Mouse (Mus musculus) neural tube, embryonic 10.5 days (tissue): ENCODE data around the gene Gm3952.
A peak's percentile ranks its signal among the peaks of the same experiment; 100 is the strongest.

Experiments used
- DNase-seq: peaks from one replicate; pipeline ENCODE4 v3.0.0-alpha.2; 2017; ENCODE audit warnings: low spot score; ENCODE audit errors: extremely low spot score

The Gm3952 gene

DNA sequence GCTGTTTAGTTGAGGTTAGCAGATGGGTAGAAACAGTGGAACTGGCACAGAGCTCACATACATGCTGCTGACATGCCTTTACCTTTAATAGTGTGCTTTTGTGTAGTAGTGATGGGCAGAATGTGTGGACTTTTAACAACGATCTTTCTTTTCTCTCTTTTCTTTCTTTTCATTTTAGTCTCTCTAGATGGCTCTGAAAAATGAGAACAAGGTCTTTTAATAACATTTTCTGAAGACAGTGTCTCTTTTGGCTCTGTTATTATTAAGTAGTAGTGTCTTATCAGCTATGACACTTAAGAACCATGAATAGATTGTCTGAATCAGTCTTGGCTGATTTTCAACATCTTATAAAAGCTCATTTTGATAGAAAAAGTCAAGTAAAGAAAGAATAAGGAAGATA is at the start of gene Gm3952:
Gene Gm3952 (minus strand): TSS at position 101 of the 400 bp plus-strand sequence.
- no peak for DNase-seq

DNA sequence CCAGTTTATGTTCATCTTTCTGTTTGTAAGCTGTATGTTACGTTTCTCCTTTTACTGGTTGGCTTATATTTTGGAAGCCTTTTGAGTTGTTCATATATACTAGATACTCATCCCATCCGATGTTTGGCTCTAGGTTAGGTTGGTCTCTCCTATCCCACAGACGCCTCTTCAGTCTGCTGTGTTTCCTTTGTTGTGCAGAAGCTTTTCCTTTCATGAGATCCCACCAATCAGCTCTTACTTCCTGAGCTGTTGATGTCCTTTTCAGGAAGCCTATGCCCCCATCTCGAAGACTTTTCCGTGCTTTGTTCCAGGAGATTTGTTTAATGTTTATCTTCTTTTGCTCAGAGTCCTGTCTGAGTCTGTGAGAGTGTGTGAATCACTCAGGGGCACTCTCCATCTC is 45.3 kb upstream of the Gm3952 start:
- DNase-seq = no peak

DNA sequence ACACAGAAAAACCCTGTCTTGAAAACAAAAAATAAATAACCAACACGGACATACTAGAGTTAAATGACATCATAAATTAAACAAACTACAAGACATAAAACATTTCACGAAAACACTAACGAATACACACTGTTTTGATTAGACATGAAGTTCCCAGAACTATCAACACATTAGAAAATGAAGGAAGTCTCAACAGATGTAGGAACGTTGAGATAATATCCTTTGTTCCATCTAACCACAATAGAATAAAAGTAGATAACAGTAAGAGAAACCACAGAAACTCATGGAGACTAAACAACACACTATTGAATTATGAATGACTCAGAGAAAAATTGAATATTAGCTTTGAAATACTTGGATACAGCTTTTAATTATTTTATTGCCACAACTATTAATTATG is 14.0 kb upstream of the Gm3952 start:
- no peak for DNase-seq

DNA sequence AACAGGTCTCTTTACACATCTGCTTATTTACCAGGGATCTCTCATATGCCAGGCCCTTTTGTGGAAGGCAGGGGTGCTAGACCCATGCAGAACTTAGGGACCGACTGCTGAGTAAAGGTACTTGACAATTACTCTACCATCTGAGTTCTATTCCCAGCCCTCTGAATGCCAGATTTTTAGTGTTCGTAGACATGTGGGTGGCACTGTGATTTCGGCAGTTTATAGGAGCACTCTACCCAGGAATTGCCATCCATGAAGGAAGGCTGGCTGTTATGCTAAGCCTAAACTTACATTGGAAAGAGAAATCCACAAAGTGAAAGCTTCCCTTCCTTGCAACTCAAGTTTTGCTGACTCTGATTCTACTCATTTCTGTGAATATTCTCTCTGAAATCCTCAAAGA is 62.8 kb downstream of the Gm3952 start:
- no peak for DNase-seq

DNA sequence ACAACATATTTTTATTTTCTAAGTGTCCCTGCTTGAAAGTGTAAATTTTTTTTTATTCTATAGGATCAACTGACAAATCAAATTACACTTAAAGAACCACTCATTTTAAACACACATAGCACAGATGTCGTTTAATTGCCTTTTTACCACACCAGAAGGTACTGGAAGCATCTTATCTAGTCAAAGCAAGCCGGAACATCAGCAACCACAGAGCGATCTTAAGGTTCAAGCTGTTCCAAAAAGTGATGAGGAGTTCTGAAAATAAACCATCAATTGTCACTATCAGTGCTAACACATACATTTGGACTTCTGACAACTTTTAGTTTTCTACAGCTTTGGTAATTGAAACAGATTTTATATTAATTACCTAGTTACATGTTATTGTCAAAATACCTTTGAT is 64.4 kb downstream of the Gm3952 start:
- no peak for DNase-seq

DNA sequence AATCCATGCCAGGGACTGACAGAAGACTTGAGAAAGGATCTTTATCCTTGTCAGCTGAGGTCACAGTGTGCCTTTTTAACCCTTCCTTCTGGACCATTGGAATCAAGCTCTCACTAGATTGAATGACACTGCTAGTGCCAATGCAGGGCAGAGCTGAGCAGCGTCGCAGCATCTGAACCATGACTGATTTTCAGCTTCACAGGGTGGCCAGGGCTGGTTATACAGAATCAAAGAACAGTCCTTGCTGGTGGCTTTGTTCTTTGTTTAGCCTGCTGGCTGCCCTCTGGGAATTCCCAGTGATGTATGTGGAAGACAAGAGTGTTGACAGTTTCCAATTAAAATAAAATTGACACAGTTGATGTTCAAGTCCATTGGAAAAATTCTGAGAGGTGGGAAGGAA is 66.2 kb downstream of the Gm3952 start:
- no peak for DNase-seq

DNA sequence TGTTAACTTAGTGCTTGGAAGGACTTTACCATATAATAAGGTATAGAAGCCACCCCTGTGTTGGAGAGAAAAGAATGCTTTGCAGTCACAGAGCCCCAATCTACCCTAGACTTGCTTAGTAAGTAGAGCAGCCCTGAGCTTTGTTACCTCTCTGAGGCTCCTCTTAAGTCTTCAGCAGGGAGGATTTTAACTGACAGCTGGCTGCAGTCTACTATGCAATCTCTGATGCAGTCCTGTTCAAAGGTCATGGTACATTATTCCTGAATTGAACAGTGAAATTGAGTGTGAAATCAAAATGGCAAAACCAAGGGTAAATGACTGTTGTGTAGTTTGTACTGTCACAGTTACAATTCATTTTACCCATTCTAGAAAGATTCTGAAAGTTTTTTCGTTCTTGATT is 71.3 kb downstream of the Gm3952 start:
- no peak for DNase-seq

DNA sequence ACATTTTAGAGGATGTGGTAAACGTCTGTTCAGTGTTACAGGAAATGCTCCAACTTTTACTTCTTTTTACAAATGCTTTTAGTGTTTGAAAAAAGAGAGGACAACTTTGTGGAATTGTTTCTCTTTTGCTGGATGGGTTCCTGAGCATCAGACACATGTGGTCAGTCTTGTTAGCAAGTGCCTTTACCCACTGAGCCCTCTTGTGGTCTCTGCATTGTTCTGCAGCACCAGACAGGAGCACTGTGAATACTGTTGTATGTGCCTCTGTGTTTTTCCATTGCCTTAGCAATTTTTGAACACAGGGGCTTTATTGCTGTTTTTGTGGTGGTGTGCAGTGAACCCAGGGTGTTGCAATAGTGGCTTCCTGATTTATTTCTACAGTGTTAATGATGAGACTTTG is 73.7 kb downstream of the Gm3952 start:
- no peak for DNase-seq

DNA sequence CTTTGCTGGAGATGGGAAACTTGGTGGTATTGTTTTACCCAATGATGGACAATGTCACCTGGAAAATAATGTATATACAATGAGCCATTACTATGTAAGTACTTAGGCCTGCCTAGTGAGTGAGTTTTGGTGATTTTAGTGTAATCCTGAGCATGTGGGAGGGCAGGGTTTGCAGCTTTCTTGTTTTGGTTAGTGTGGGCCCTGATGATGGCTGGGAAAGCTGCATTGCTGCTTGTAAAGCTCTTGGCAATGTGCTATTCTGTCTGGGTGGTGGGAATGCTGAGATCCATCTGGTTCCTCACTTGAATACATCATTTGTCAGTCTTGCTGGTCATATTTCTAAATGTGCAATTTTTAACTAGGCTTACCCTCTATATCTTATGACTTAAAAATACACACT is 82.3 kb downstream of the Gm3952 start:
- no peak for DNase-seq

DNA sequence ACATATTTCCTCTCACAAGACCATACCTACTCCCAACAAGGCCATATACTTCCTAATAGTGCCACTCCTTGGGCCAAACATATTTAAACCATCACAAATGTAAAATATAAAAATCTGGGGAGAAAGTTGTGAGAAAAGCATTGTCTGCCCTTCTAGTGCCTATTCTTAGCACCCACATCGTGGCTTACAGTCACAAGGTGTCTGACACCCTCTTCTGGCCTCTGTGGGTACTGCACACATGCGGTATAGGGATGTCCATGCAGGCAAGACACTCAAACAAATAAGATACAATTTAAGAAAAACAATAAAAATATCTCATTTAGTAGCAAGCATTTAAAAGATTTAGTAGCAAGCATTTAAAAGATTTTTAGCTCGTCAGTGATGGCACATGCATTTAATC is 89.2 kb downstream of the Gm3952 start:
- peak; percentile 82 for DNase-seq

DNA sequence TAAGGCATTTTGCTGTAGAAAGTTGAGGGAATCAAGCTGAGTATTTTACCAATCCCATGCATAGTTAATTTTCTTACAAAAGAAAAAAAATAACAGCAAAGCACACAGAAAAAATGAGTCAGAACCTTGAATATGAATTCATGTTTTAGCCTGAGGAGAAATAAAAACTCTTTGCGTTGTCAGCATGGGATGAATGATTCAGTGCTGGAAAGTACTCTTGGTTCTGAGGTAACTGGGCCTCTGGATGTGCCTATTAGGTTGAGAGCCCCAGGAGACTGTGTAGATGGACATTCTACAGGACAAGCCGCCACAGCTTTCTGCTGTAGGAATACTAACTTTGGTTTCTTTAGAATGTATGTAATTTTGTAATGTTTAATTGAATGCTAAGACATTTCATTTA is 93.7 kb downstream of the Gm3952 start:
- no peak for DNase-seq

DNA sequence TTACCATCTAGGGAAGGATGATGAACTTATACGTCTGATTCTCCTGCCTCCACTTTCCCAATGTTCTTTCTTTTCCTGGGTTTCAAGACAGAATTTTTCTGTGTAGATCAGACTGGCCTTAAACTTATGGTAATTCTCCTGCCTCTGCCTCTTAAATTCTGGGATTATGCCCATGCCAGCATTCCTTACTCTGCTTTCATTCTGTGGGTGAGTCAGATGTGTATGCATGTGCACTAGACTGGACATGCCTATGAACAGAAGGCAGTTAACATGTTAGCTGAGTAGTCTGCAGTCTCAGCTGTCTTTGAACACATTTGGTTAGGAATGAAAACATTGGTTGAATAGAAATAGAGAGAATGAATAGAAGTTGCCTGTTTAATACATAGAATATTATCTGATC is 94.1 kb downstream of the Gm3952 start:
- no peak for DNase-seq

DNA sequence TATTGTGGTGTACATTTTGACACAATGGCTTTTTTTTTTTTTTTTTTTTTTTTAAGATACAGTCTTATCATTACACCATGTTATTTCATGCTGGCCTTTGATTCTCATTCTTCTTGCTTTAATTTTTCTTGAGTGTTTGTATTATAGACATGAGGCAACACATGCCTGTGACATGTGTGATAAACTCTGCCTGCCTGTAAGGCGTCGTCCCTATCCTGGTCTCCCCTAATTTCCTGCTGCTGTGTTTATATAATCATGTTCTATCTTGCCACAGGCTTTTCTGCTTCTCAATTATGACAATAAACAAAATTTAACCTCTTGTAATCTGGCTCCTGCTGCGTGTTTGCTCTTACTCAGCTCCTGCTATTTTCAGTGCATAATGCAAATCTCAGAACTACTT is 100.5 kb downstream of the Gm3952 start:
- no peak for DNase-seq

DNA sequence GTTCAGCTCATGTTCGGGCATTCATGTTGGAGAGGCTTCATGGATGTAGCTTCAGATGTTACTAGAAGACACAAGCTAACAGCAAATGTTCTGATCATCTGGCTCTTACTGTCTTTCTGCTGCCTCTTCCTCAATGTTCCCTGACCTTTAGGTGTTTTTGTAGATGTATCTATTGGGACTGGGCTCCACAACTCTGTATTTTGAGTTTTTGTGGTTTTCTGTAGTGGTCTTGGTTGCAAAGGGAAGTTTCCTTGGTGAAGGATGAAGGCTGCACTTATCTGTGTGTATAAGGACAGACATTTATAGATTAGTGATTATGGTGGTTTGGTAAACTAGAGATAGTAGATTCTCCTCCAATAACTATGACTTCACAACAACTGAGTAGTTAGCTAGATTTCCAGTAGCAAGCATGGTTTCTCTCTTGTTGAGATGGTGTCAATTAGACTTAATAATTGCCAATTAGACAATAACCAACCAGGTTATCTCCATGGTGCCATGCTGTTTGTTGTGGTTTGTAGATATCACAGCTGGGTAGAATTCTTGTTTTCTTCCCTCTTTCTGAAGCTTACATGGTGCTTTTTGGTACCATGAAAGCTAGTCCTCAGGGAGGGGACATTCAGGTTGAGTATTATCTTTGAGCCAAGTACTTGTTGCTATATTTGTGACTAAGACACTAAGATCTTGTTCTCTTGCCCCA is 101.6 kb downstream of the Gm3952 start:
- DNase-seq = no peak
